ENCODE assay signal across 8 mouse cellular contexts in the genomic region with DNA sequence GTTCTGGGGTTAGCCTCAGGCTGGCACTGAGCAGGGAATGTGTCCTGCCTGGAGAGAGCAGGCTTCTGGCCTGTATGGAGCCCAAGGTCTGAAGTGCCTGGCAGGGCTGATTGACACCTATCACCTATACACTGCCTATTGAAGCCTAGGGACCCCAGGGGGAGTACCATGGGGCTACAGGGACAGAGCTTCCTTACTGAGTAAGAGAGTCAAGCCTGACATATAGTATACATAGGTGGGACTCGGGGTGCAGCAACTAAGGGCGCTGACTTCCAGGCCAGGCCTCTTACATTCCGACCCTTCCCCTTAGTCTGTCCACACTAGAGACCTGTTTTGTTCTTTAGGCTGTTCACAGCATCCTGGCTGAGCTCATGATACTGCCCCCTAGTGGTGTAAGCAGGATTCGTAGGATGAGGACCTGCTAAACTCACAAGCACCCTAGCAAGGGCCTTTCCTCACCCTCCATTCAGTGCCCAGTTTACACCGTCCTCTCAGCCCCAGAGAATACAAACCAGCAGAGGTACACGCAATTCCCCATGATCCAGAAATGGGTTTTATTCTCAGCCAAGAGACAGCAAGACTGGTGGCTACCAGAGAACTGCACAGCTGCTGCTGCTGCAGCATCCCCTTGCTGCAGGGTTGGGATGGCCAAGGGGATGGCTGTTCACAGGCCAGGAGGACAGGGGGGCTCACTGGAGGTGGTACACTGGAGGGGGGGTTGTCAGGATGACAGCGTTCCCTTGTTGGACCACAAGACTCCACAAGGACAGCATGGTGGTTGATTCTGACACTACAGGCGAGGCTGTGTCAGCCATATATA. TPM values are rescaled to one million over a fixed set of nuclear protein-coding genes. Genes with fewer than 3 reads are reported as not detected.
DNase-seq lines count a peak whose midpoint lies in the region; ATAC-seq and TF ChIP-seq lines count a peak whose summit lies in the region.
"Had no signal": no experiment of that assay in that cellular context is flagged by ENCODE, and none has a peak within 500 bp of the region (broad histone marks: within the 10 kb centered on the region; RNA-seq: fewer than 3 reads in every experiment).

No protein-coding gene starts in this region.

- no peak for ATAC-seq in hindbrain, embryonic 11.5 days (ENCODE audit: low FRiP score)
- no peak for ATAC-seq in lung, postnatal 0 days

- peak in 1 of 2 experiments; percentile 72 for DNase-seq in left cerebral cortex, adult 2 months (ENCODE audit: extremely low spot score in 1 of 2, low spot score in 2 of 2)
- DNase-seq in left cerebral cortex, adult 11 months (ENCODE audit: low spot score) = no peak
- DNase-seq in R1 (ENCODE audit: low read depth, low spot score) = peak; percentile 72
- peak; percentile 79 to 83 for DNase-seq in cerebellum, adult 18-20 months
- peak; percentile 84 for DNase-seq in hindbrain, embryonic 11.5 days (ENCODE audit: low spot score)
- DNase-seq in lung, postnatal 0 days (ENCODE audit: low spot score) = peak; percentile 62
- peak; percentile 40 for DNase-seq in spleen, adult 12 weeks (ENCODE audit: low spot score)

- no peaks in the 10 kb centered on the region for H3K27me3 ChIP-seq in hindbrain, embryonic 11.5 days (ENCODE audit: control insufficient read depth, insufficient read depth, low read length)
- H3K27me3 ChIP-seq in lung, postnatal 0 days (replicated peaks; ENCODE audit: insufficient read depth, low read length) = no peaks in the 10 kb centered on the region

- intact Hi-C loops in left cerebral cortex, adult 2 months (cut with DNase I) = loop anchor here (2.0 kb wide), 1 partner anchor 53 kb away; no protein-coding TSS in a partner anchor

- H3K9me3 ChIP-seq in hindbrain, embryonic 11.5 days (ENCODE audit: control insufficient read depth, low read length) = no peaks in the 10 kb centered on the region
- no peaks in the 10 kb centered on the region for H3K9me3 ChIP-seq in lung, postnatal 0 days (ENCODE audit: low read length)

- peaks cover 3% of the 10 kb centered on the region; the same call in 1 of the 2 replicates for H3K4me1 ChIP-seq in hindbrain, embryonic 11.5 days (replicated peaks; ENCODE audit: control insufficient read depth, insufficient read depth, low read length)
- peaks cover 5% of the 10 kb centered on the region for H3K4me1 ChIP-seq in lung, postnatal 0 days (ENCODE audit: insufficient read depth, low read depth, low read length)

- no peak overlapping the region for H3K4me3 ChIP-seq in left cerebral cortex, adult 2 months
- no peak overlapping the region for H3K4me3 ChIP-seq in hindbrain, embryonic 11.5 days (ENCODE audit: low read depth, low read length)
- H3K4me3 ChIP-seq in lung, postnatal 0 days (ENCODE audit: low read depth, low read length) = no peak overlapping the region

- H3K27ac ChIP-seq in left cerebral cortex, adult 2 months = peak overlapping the region; percentile 19; the same call in 1 of the 2 replicates
- H3K27ac ChIP-seq in hindbrain, embryonic 11.5 days (ENCODE audit: low read depth, low read length) = no peak overlapping the region
- H3K27ac ChIP-seq in lung, postnatal 0 days (ENCODE audit: low read length) = no peak overlapping the region

- no peak for TF ChIP-seq EP300 in lung, postnatal 0 days (IDR thresholded peaks at IDR 0.05)

- WGBS in hindbrain, embryonic 11.5 days = 48% methylated on average over 8 of the region's 8 CpGs
- 53% methylated on average over 8 of the region's 8 CpGs for WGBS in lung, postnatal 0 days

- H3K36me3 ChIP-seq in hindbrain, embryonic 11.5 days (ENCODE audit: control insufficient read depth, insufficient read depth, low read length) = peaks cover 11% of the 10 kb centered on the region; the same call in 1 of the 2 replicates
- peaks cover 37% of the 10 kb centered on the region for H3K36me3 ChIP-seq in lung, postnatal 0 days (ENCODE audit: insufficient read depth, low read length)

- no peak overlapping the region for H3K4me2 ChIP-seq in hindbrain, embryonic 11.5 days (replicated peaks; ENCODE audit: low read depth, low read length)
- no peak overlapping the region for H3K4me2 ChIP-seq in lung, postnatal 0 days (replicated peaks; ENCODE audit: low read depth, low read length)

- H3K9ac ChIP-seq in hindbrain, embryonic 11.5 days (ENCODE audit: low read depth, low read length) = no peak overlapping the region
- H3K9ac ChIP-seq in lung, postnatal 0 days (replicated peaks; ENCODE audit: low read depth) = no peak overlapping the region

- TF ChIP-seq CTCF in left cerebral cortex, adult 2 months (IDR thresholded peaks at IDR 0.05) = peak; percentile 88
- TF ChIP-seq CTCF in lung, postnatal 0 days (IDR thresholded peaks at IDR 0.05) = peak; percentile 88

RNA-seq across cellular contexts. Expression of gene Swi5, which starts 20.3 kb away (rescaled TPM):
- 100 to 1,000 TPM; 186 to 193 TPM for total RNA-seq in left cerebral cortex, adult 2 months (2021)
- polyA plus RNA-seq in hindbrain, embryonic 11.5 days (2014; fragmentation: Nextera tagmentation; extraction: Ambion mirVana) = 185 and 378 TPM in 2 replicates
- polyA plus RNA-seq in lung, postnatal 0 days (2015; fragmentation: Nextera tagmentation; extraction: Ambion mirVana) = 290 and 299 TPM in 2 replicates

RNA-seq across cellular contexts. Expression of gene Golga2, which starts 21.0 kb away (rescaled TPM):
- 10 to 100 TPM; 83.2 to 86.4 TPM for total RNA-seq in left cerebral cortex, adult 2 months (2021)
- 14.6 and 17.7 TPM in 2 replicates for polyA plus RNA-seq in hindbrain, embryonic 11.5 days (2014; fragmentation: Nextera tagmentation; extraction: Ambion mirVana)
- polyA plus RNA-seq in lung, postnatal 0 days (2015; fragmentation: Nextera tagmentation; extraction: Ambion mirVana) = 20.0 and 21.9 TPM in 2 replicates

RNA-seq across cellular contexts. Expression of gene Ciz1, which starts 44.0 kb away (rescaled TPM):
- 10 to 100 TPM; 89.7 to 90.1 TPM for total RNA-seq in left cerebral cortex, adult 2 months (2021)
- 42.4 and 49.0 TPM in 2 replicates for polyA plus RNA-seq in hindbrain, embryonic 11.5 days (2014; fragmentation: Nextera tagmentation; extraction: Ambion mirVana)
- 20.1 and 20.4 TPM in 2 replicates for polyA plus RNA-seq in lung, postnatal 0 days (2015; fragmentation: Nextera tagmentation; extraction: Ambion mirVana)

RNA-seq across cellular contexts. Expression of gene Dnm1, which starts 45.0 kb away (rescaled TPM):
- total RNA-seq in left cerebral cortex, adult 2 months (2021) = 1,000 to 10,000 TPM; 1,259 to 1,310 TPM
- polyA plus RNA-seq in hindbrain, embryonic 11.5 days (2014; fragmentation: Nextera tagmentation; extraction: Ambion mirVana) = 17.4 and 22.6 TPM in 2 replicates
- 5.0 and 5.1 TPM in 2 replicates for polyA plus RNA-seq in lung, postnatal 0 days (2015; fragmentation: Nextera tagmentation; extraction: Ambion mirVana)
- total RNA-seq: hematopoietic stem cell, adult 5-6 weeks had no signal

RNA-seq across cellular contexts. Expression of gene Uck1, which starts 48.2 kb away (rescaled TPM):
- 10 to 100 TPM; 45.9 to 47.1 TPM for total RNA-seq in left cerebral cortex, adult 2 months (2021)
- polyA plus RNA-seq in hindbrain, embryonic 11.5 days (2014; fragmentation: Nextera tagmentation; extraction: Ambion mirVana) = 56.0 and 64.1 TPM in 2 replicates
- 50.9 and 57.7 TPM in 2 replicates for polyA plus RNA-seq in lung, postnatal 0 days (2015; fragmentation: Nextera tagmentation; extraction: Ambion mirVana)
